Mouse (Mus musculus) embryonic facial prominence, embryonic 12.5 days (tissue): ENCODE measurements around the gene Tgfa. TPM values are rescaled to one million over a fixed set of nuclear protein-coding genes. Genes with fewer than 3 reads are reported as not detected.
A peak's percentile ranks its signal among the peaks of the same experiment; 100 is the strongest.

Experiments used
- ATAC-seq: fragments of 200-750 bp; cut with Nextera tagmentation; 2 replicates; pipeline ENCODE4 v1.8.0; 2017; ENCODE audit not compliant: insufficient number of reproducible peaks, insufficient read depth, low FRiP score, low TSS enrichment
- H3K27ac ChIP-seq: fragments of 300-500 bp; sonication (generic); 2 replicates; pipeline ENCODE4 v1.5.1; 2016; ENCODE audit warnings: mild to moderate bottlenecking
- H3K27me3 ChIP-seq: fragments of 300-500 bp; sonication (generic); 2 replicates; pipeline ENCODE4 v1.6.1; 2016; ENCODE audit warnings: mild to moderate bottlenecking, moderate library complexity
- H3K36me3 ChIP-seq: fragments of 300-500 bp; sonication (generic); 2 replicates; pipeline ENCODE4 v1.6.1; 2016; ENCODE audit warnings: mild to moderate bottlenecking
- H3K4me1 ChIP-seq: fragments of 300-500 bp; sonication (generic); 2 replicates; pipeline ENCODE4 v1.6.1; 2016
- H3K4me2 ChIP-seq: fragments of 300-500 bp; sonication (generic); replicated peaks from 2 replicates; pipeline ENCODE4 v1.6.1; 2016; ENCODE audit warnings: mild to moderate bottlenecking, moderate library complexity
- H3K4me3 ChIP-seq: fragments of 300-500 bp; sonication (generic); 2 replicates; pipeline ENCODE4 v1.5.1; 2016; ENCODE audit warnings: mild to moderate bottlenecking
- H3K9ac ChIP-seq: fragments of 300-500 bp; sonication (generic); 2 replicates; pipeline ENCODE4 v1.6.1; 2016; ENCODE audit warnings: mild to moderate bottlenecking, moderate library complexity
- H3K9me3 ChIP-seq: fragments of 300-500 bp; sonication (generic); 2 replicates; pipeline ENCODE4 v1.6.1; 2016; ENCODE audit warnings: mild to moderate bottlenecking, moderate library complexity
- WGBS: fragments of 180-500 bp; shearing (Covaris S2); methylation state at CpG from one replicate; pipeline ENCODE4 v1.1.7; 2016; 5-methylcytosine and 5-hydroxymethylcytosine counted together
- polyA plus RNA-seq: library from polyadenylated mRNA; unstranded; fragments of >200 nt; fragmentation: Nextera tagmentation; extraction: Ambion mirVana; gene quantifications from 2 replicates; pipeline ENCODE4 v1.2.1, GENCODE M21; 2016

The Tgfa gene
- polyA plus RNA-seq = 3.1 and 3.6 TPM in 2 replicates

DNA sequence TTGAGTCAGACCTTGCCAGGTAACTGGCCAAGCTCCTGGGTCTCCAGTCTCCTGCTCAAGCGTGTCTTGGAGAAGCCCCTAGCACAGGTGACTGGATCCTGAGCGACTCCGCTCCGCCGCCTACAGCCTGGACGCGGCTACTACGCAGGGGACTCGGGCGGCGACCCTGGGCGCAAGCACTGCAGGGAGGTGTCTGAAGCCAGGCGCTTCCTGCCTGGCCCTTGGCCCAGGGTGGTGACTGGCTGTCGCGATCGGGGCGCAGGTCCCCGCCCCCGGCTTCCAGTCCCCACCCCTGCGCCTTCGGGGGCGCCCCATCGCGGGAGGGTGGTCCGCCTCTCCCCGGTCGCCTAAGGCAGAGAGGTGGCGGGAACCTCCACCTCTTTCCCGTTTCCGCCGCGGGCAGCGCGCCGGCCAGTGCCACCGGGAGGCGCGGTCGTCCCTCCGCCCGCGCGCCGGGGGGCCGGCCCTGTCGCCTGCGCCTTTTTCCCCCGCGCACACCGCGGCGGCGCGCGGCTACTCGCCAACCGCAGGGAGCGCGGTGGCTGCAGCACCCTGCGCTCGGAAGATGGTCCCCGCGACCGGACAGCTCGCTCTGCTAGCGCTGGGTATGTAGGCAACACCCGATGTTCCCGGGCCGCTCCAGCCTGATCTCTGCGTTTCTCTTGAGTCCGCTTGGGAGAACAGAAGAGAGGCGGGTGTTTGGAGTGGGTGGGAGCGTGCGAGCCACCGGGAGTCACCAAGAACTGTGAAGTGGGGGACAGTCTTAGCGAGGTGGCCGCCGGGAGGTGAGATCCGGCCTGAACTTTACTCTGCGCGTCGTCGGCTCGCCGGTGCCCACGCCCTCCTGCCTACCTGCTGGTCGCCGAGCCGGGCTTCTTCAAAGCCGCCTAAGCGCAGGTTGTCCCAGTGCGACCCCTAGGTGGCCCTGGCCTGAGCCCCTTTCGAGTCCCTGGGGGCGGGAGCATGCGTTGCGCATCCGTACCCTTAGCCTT, at the start of gene Tgfa:
TSS of gene Tgfa (plus strand) at position 283 of the 992 bp plus-strand sequence.
- H3K27ac ChIP-seq = 0 out of 2 replicates have a peak within 1 kb of the TSS, but pooled peaks have one; percentile 23
- peak; percentile 57; the same call in 1 of the 2 replicates for ATAC-seq
- H3K9ac ChIP-seq = peak within 1 kb of the TSS; percentile 59
- peak within 1 kb of the TSS; percentile 57 for H3K4me3 ChIP-seq
- H3K9me3 ChIP-seq = no peaks in the 10 kb centered on the region
- WGBS = under 1% methylated on average over 95 of the region's 97 CpGs
- H3K4me1 ChIP-seq = peaks cover 29% of the 10 kb centered on the region
- no peaks in the 10 kb centered on the region for H3K36me3 ChIP-seq
- peak within 1 kb of the TSS; percentile 93 for H3K4me2 ChIP-seq
- peaks cover 26% of the 10 kb centered on the region for H3K27me3 ChIP-seq

DNA sequence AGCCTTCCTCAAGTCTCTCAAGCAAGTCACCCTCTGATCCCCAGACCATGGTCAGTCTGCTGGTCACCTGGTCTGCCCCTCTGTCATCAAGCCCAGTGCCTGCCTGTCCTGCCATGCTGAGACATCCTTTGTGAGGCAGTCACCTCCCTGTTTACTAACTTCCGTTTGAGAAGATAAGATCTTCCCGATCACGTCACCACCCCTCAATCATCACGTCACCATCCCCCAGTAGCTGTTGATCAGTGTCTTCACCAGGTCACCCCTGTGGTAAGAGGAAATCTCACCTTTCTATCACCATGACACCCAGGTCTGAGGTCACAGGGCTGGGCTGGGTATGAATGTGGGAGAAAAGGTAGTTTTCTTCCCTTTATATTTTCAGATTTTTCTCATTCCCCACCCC, 46.5 kb upstream of the Tgfa start:
- Histone ChIP-seq H3K27me3 (no peaks in the 10 kb centered on the region), H3K27ac (no peak overlapping the region), H3K9ac (no peak overlapping the region), H3K9me3 (no peaks in the 10 kb centered on the region), H3K4me3 (no peak overlapping the region), H3K4me1 (0 out of 2 replicates have a peak, but pooled peaks cover 3% of the 10 kb centered on the region), H3K36me3 (no peaks in the 10 kb centered on the region), H3K4me2 (no peak overlapping the region)
- ATAC-seq = no peak
- WGBS = 64% methylated on average over 4 of the region's 4 CpGs

DNA sequence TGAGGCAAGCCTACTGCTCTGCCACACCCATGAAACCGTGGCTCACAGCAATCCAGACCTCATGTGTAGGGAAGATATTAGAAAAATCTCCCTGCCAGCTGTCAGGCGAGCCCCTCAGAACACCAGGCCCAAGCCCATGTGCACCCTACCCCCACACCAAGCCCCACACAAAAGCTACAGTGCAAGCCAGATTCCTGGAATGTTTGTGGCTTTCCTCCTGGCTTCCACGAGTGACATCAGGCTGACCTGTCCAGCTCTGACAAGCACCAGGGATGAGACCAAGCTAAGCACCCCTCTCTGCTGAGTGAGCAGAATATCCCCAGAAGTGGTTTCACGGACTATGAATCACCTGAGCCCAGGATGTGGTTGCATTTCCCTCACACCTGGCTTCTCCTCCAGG, 46.0 kb upstream of the Tgfa start:
- H3K4me2 ChIP-seq = no peak overlapping the region
- no peak overlapping the region for H3K4me3 ChIP-seq
- H3K36me3 ChIP-seq = no peaks in the 10 kb centered on the region
- no peaks in the 10 kb centered on the region for H3K27me3 ChIP-seq
- no peak overlapping the region for H3K9ac ChIP-seq
- no peaks in the 10 kb centered on the region for H3K9me3 ChIP-seq
- 0 out of 2 replicates have a peak, but pooled peaks cover 3% of the 10 kb centered on the region for H3K4me1 ChIP-seq
- no peak overlapping the region for H3K27ac ChIP-seq
- WGBS = 43% methylated on average over 4 of the region's 4 CpGs
- no peak for ATAC-seq

DNA sequence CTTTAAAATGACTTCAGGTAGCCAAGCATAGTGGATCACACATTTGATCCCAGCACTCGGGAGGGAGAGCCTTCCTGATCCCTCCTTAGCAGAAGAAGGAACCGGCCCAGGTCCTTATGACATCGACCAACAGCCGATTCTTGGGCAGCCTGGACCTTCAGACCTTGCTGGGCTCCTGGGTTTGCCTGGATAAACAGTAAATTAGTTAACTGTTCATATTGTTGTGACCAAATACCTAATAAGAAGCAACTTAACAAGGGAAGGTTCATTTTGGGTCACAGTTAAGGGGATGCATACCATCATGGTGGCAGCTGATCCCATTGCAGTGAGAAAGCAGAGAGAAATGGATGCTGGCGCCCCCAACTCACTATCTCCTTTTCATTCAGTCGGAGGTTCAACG, 42.3 kb upstream of the Tgfa start:
- 89% methylated on average over 7 of the region's 7 CpGs for WGBS
- no peak for ATAC-seq

DNA sequence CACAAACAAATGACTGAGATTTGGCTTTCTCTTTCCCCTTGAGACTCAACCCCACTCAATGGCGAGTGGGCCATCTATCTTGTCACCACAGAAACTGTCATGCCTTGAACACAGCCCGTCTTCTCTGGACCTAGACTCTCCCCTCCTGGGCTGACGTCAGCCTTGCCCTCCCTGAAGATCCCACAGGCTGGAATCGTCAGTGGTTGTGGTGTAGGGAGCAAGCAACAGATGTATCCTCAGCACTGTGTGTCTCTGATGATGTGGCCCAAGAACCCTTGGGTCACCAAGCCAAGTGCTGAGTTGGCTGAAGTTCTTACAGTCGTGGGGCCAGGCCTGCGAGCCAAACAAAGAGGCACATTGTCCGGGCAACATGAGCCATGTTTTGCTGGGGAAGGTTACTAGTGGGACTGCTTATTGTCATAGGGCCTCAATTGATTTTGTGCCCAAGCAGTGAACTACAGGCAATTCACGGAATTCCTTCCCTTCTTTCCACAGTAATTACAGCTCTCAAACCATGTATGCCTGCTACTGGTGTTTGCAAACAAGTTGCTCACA, 41.5 kb upstream of the Tgfa start:
- Histone ChIP-seq H3K36me3 (no peaks in the 10 kb centered on the region), H3K4me1 (peaks cover 10% of the 10 kb centered on the region; the same call in 1 of the 2 replicates), H3K9me3 (no peaks in the 10 kb centered on the region), H3K4me2 (no peak overlapping the region), H3K4me3 (no peak overlapping the region), H3K9ac (no peak overlapping the region), H3K27me3 (no peaks in the 10 kb centered on the region), H3K27ac (no peak overlapping the region)
- no peak for ATAC-seq
- 52% methylated on average over 8 of the region's 8 CpGs for WGBS

More for the DNA sequence above, 42.3 kb upstream of the Tgfa start:
- Histone ChIP-seq H3K36me3 (no peaks in the 10 kb centered on the region), H3K4me1 (peaks cover 10% of the 10 kb centered on the region; the same call in 1 of the 2 replicates), H3K27ac (no peak overlapping the region), H3K9ac (no peak overlapping the region), H3K9me3 (no peaks in the 10 kb centered on the region), H3K4me3 (no peak overlapping the region), H3K4me2 (no peak overlapping the region), H3K27me3 (no peaks in the 10 kb centered on the region)

DNA sequence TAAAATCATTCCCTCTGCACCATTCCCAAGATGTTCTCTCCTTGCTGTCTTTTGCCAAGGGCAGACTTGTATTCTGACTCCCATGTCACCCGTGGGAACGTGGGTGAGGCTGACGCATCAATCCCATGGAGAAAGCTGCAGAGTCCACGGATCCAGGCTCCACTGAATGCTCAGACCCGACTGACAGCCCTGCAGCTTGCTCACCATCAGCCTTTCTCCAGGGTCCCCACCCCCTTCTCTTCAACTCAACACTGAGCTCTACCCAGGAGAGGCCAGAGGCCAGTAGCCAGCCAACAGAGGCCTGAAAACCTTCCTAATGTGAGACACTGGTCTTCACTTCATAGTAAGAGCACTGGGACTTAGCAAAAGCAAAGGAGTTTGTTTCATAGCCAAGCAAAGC, 41.0 kb upstream of the Tgfa start:
- no peak overlapping the region for H3K27ac ChIP-seq
- no peak overlapping the region for H3K4me2 ChIP-seq
- peaks cover 8% of the 10 kb centered on the region; the same call in 1 of the 2 replicates for H3K4me1 ChIP-seq
- H3K36me3 ChIP-seq = no peaks in the 10 kb centered on the region
- H3K9ac ChIP-seq = no peak overlapping the region
- H3K4me3 ChIP-seq = no peak overlapping the region
- 71% methylated on average over 5 of the region's 5 CpGs for WGBS
- H3K9me3 ChIP-seq = no peaks in the 10 kb centered on the region
- no peak for ATAC-seq
- H3K27me3 ChIP-seq = no peaks in the 10 kb centered on the region

DNA sequence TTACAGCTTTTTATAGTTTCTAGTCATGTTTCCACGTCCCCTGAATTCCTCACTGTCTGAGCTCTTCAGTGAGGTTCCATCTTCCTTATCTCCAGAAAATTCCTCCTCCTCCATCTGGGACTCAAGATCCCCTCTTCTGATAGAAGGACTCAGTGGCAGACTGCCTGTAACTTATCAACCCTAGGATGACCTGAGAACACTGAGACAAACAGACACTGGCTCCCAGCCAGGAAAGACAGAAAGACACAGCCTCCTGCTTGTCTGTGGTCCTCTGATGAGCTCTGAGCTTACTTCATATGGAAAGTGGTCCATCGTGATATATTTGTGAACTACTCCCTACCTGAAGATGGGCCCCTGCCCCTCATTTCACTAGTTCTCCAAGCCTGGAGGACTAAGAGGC, 40.5 kb upstream of the Tgfa start:
- Histone ChIP-seq H3K27ac (no peak overlapping the region), H3K4me3 (no peak overlapping the region), H3K4me2 (no peak overlapping the region), H3K36me3 (no peaks in the 10 kb centered on the region), H3K27me3 (no peaks in the 10 kb centered on the region), H3K9ac (no peak overlapping the region), H3K9me3 (no peaks in the 10 kb centered on the region), H3K4me1 (peaks cover 8% of the 10 kb centered on the region; the same call in 1 of the 2 replicates)
- 73% methylated on average over 2 of the region's 2 CpGs for WGBS
- no peak for ATAC-seq

DNA sequence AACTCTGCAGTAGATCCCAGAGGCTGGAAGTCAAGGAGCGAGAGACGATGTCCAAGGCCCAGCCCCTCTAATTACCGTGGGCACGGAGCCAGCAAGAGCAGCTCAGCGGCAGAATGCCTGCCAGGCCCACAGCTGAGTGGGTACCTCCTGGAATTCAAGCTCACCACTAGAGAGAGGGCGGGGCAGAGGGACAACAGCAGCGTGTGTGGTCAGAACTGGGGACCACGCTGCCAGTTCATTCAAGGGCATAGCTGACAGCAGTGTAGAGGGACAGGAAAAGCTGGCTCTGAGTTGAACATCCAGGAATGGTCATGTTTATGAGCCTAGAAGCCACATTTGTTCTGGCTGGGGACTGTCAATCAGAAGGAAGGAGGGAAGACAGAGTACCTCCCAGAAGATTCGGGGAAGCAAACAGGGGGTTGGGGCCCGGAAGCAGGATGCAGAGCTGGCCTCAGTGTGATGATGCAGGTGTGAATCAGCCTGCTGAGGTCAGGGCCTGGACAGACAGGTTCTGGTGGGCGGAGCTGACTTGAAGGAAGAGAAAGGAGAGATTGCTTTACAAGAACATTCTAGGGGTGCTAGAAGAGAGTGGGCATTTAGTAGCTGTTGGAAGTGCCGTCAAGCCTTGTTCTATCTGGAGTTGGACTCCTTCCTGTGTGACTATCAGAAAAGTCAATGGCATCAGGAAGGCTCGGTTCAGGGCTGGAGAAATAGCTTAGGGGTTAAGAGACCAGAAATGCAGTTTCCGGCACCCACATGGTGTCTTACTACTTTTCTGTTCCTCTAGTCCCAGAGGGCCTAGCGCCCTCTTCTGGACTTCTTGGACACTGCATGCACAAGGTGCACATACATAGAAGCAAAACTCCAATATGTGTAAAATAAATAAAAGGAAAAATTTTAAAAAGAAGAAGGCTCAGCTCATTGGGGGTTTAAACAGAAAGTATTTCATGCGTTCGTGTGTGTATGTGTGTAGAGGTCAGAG, 37.5 kb upstream of the Tgfa start:
- no peak overlapping the region for H3K9ac ChIP-seq
- ATAC-seq = no peak
- peaks cover 8% of the 10 kb centered on the region; the same call in 1 of the 2 replicates for H3K4me1 ChIP-seq
- 69% methylated on average over 17 of the region's 17 CpGs for WGBS
- H3K9me3 ChIP-seq = no peaks in the 10 kb centered on the region
- no peak overlapping the region for H3K4me2 ChIP-seq
- H3K36me3 ChIP-seq = no peaks in the 10 kb centered on the region
- no peak overlapping the region for H3K4me3 ChIP-seq
- no peak overlapping the region for H3K27ac ChIP-seq
- no peaks in the 10 kb centered on the region for H3K27me3 ChIP-seq

DNA sequence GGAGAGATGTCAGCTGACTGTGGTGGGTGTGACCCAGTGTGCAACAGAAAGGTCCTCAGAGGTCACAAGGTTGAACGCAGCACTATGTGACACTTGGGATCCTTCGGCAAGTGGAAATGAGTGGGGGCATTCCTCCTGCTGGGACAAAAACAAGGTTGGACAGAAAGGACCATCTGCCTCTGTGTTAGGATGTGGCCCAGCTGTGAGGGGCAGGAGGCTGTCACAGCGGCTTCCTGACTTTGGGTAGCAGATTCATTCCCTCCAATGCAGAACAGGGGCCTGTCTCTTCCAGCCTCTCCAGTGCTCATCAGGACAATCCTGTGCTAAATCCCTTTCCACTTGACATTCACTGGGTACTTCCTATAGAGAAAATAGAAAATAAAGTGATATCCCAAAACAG, 34.1 kb upstream of the Tgfa start:
- Histone ChIP-seq H3K4me3 (no peak overlapping the region), H3K36me3 (no peaks in the 10 kb centered on the region), H3K27ac (no peak overlapping the region), H3K27me3 (no peaks in the 10 kb centered on the region; the same call in 1 of the 2 replicates), H3K9me3 (no peaks in the 10 kb centered on the region), H3K4me2 (no peak overlapping the region), H3K9ac (no peak overlapping the region), H3K4me1 (peaks cover 8% of the 10 kb centered on the region; the same call in 1 of the 2 replicates)
- WGBS = 49% methylated on average over 3 of the region's 3 CpGs
- ATAC-seq = no peak

DNA sequence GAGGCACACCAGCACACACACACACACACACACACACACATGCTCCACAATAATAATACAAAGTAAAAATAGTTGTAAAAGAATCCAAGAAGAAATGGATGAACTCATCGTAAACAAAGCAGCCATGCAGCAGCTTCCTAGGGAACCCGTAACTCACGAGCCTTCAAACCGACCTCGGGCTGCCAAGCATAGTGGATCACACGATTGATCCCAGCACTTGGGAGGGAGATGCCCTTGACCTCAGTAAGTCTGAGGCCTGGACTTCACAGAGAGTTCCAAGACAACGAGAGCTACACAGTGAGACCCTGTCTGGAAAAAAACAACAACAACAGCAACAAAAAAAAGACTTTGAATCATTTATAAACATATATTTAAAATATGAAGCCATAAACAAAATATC, 33.4 kb upstream of the Tgfa start:
- Histone ChIP-seq H3K36me3 (no peaks in the 10 kb centered on the region), H3K4me2 (no peak overlapping the region), H3K4me3 (no peak overlapping the region), H3K27ac (no peak overlapping the region), H3K9me3 (no peaks in the 10 kb centered on the region), H3K9ac (no peak overlapping the region), H3K27me3 (no peaks in the 10 kb centered on the region; the same call in 1 of the 2 replicates), H3K4me1 (peaks cover 8% of the 10 kb centered on the region; the same call in 1 of the 2 replicates)
- 61% methylated on average over 7 of the region's 7 CpGs for WGBS
- no peak for ATAC-seq

DNA sequence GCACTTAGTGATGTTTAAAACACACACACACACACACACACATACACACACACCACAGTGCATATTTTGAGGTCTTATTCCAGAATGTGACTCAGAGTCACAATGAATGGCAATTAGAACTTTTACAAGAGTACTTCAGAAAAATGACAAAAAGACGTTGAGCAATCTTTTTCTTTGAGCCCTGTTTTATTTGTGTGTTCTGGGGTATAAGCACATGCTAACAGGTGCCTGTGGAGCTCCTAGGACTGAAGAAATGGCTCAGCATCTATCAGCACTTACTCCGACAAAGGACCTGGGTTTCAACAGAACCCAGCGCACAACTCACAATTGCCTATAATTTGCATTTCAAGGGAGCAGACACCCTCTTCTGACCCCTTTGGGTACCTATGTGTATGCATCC, 31.0 kb upstream of the Tgfa start:
- Histone ChIP-seq H3K4me3 (no peak overlapping the region), H3K4me1 (peaks cover 2% of the 10 kb centered on the region; the same call in 1 of the 2 replicates), H3K9me3 (no peaks in the 10 kb centered on the region), H3K36me3 (no peaks in the 10 kb centered on the region), H3K27ac (no peak overlapping the region), H3K9ac (no peak overlapping the region), H3K27me3 (no peaks in the 10 kb centered on the region; the same call in 1 of the 2 replicates), H3K4me2 (no peak overlapping the region)
- ATAC-seq = no peak
- 68% methylated on average over 3 of the region's 3 CpGs for WGBS
